Mouse (Mus musculus) cortical plate, adult 2 months (tissue): ENCODE data around the gene Fxn.

Experiments
- CTCF ChIP-seq: fragments of 200-500 bp; IDR thresholded peaks from 2 replicates; pipeline ENCODE4 v1.5.1; 2011; ENCODE audit warnings: mild to moderate bottlenecking, control low read depth, low read length; ENCODE audit not compliant: insufficient read depth; ENCODE audit errors: extremely low read depth
- POLR2A ChIP-seq: fragments of 200-500 bp; IDR thresholded peaks from 2 replicates; pipeline ENCODE4 v1.6.1; 2011; ENCODE audit warnings: mild to moderate bottlenecking, low read length, control low read depth; ENCODE audit not compliant: insufficient read depth; ENCODE audit errors: extremely low read depth

GRCm38 (mm10) chr19:24314676-24315075 is 34.3 kb upstream of the Fxn start:
- no peak for TF ChIP-seq CTCF
- TF ChIP-seq POLR2A: no peak
